Mouse (Mus musculus) embryonic facial prominence, embryonic 14.5 days (tissue): ENCODE measurements around the gene Gm21761. TPM values are rescaled to one million over a fixed set of nuclear protein-coding genes. Genes with fewer than 3 reads are reported as not detected.
"Not testable (repeated sequence)": the region's sequence is repeated elsewhere in the genome, so short reads cannot be mapped to it uniquely, and the experiment has no call there.

Experiments
- ATAC-seq: fragments of 200-750 bp; cut with Nextera tagmentation; 2 replicates; pipeline ENCODE4 v1.8.0; 2017; ENCODE audit warnings: low read depth, moderate number of reproducible peaks, moderate TSS enrichment
- DNase-seq: peaks from one replicate; pipeline ENCODE4 v3.0.0-alpha.2; 2015; ENCODE audit warnings: low spot score
- H3K27ac ChIP-seq: fragments of 300-500 bp; sonication (generic); replicated peaks from 2 replicates; pipeline ENCODE4 v1.5.1; 2014; ENCODE audit warnings: low read depth, mild to moderate bottlenecking, low read length, moderate library complexity
- H3K27me3 ChIP-seq: fragments of 300-500 bp; sonication (generic); replicated peaks from 2 replicates; pipeline ENCODE4 v1.6.1; 2014; ENCODE audit warnings: low read length; ENCODE audit not compliant: control insufficient read depth, insufficient read depth
- H3K36me3 ChIP-seq: fragments of 300-500 bp; sonication (generic); 2 replicates; pipeline ENCODE4 v1.6.1; 2014; ENCODE audit warnings: low read length, mixed read lengths; ENCODE audit not compliant: control insufficient read depth, insufficient read depth
- H3K4me1 ChIP-seq: fragments of 300-500 bp; sonication (generic); 2 replicates; pipeline ENCODE4 v1.6.1; 2014; ENCODE audit warnings: antibody characterized with exemption, low read length; ENCODE audit not compliant: control insufficient read depth, insufficient read depth
- H3K4me2 ChIP-seq: fragments of 300-500 bp; sonication (generic); 2 replicates; pipeline ENCODE4 v1.6.1; 2014; ENCODE audit warnings: low read depth, mild to moderate bottlenecking, low read length, moderate library complexity, mixed read lengths
- H3K4me3 ChIP-seq: fragments of 300-500 bp; sonication (generic); 2 replicates; pipeline ENCODE4 v1.5.1; 2014; ENCODE audit warnings: low read depth, mild to moderate bottlenecking, low read length
- H3K9ac ChIP-seq: fragments of 300-500 bp; sonication (generic); 2 replicates; pipeline ENCODE4 v1.6.1; 2014; ENCODE audit warnings: low read depth, mild to moderate bottlenecking, low read length, moderate library complexity, mixed read lengths
- H3K9me3 ChIP-seq: fragments of 300-500 bp; sonication (generic); 2 replicates; pipeline ENCODE4 v1.6.1; 2016; ENCODE audit warnings: low read length; ENCODE audit not compliant: control insufficient read depth
- WGBS: fragments of 180-500 bp; shearing (Covaris S2); extraction: QIAGEN DNeasy Blood & Tissue Kit; methylation state at CpG from one replicate; pipeline ENCODE4 v1.1.7; 2014; 5-methylcytosine and 5-hydroxymethylcytosine counted together
- polyA plus RNA-seq: library from polyadenylated mRNA; unstranded; fragments of >200 nt; fragmentation: Nextera tagmentation; extraction: Ambion mirVana; gene quantifications from 2 replicates; pipeline ENCODE4 v1.2.1, GENCODE M21; 2014

Gene Gm21761
- not detected in 2 replicates for polyA plus RNA-seq

DNA sequence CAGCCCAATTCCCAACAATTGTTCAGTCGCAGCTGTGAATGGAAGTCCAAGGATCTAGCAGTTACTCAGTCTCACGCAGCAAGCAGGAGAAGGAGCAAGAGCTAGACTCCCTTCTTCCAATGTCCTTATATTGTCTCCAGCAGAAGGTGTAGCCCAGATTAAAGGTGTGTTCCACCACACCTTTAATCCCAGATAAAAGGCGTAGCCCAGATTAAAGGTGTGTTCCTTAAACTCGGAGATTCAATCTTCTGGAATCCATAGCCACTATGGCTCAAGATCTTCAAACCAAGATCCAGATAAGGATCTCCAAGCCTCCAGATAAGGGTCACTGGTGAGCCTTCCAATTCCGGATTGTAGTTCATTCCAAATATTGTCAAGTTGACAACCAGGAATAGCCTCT is at the start of gene Gm21761:
Gene Gm21761 (minus strand): TSS at position 101 of the 400 bp plus-strand sequence.
- H3K9ac ChIP-seq, H3K9me3 ChIP-seq, H3K36me3 ChIP-seq, DNase-seq, H3K4me3 ChIP-seq, H3K4me1 ChIP-seq, H3K27ac ChIP-seq, H3K4me2 ChIP-seq, ATAC-seq, H3K27me3 ChIP-seq: not testable (repeated sequence)
- WGBS = no CpG with 5 or more reads among the region's 5 CpGs

DNA sequence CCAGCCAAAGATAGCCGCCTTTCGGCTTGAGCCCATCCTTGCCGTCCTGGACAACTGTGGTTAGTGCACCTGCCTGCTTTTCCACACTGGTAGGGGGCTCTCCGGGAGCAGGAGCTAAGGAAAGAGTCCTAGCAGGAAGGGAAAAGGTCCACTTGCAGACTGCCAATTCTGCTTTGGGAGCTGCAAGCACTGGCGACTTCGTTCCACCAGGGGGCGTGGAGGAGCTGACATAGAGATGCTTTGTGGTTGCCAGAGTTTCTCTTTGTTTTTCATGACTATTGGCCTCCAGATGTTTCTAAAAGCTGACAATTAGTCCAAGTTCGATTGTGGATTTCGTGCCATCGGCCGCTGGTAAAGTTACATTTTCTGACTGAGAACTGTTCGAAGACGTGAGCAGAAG is 40.1 kb upstream of the Gm21761 start:
- not testable (repeated sequence) for H3K9me3 ChIP-seq, H3K27ac ChIP-seq, H3K36me3 ChIP-seq, H3K4me1 ChIP-seq, H3K9ac ChIP-seq, DNase-seq, H3K4me3 ChIP-seq, H3K27me3 ChIP-seq, H3K4me2 ChIP-seq
- 0 out of 2 replicates have a peak, but pooled peaks have one; percentile 30 for ATAC-seq
- WGBS = no CpG with 5 or more reads among the region's 13 CpGs

DNA sequence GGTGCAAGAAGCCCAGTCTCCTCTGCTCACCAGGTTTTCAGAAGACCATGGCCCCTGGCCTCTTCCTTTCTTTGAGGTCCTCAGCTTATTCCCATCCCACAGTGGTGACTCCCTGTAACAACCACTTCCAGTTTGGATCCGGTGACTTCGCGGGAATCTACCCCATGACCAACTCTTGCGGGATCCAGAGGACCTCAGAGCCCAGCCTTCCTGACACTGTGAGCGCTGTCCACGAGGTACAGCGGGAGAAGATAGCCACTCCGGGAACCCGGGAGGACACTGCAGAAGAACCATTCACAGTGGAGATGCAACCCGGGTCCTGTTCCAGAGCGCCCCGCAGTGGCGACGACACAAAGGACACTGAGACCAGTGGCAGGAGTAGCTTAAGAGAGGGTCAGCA is 39.1 kb upstream of the Gm21761 start:
- not testable (repeated sequence) for DNase-seq, ATAC-seq
- no CpG with 5 or more reads among the region's 14 CpGs for WGBS

DNA sequence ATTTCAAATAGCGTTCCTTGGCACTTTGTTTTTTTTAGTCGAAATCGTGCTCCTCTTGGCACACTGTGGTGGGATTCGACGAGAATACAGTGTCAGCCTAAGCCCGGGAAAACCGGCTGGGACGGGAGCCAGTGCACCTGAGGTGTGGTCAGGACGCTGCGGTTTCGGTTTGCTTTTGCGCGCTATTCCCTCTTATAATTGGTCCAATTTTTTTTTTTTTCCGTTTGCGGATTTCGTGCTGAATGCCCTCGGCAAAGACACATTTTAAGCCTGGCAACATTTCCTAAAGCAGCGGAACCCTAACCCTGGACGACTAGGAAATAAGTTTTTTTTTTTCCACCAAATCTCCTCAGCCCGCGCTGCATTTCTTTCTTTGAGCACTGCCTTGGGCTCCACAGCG is 36.9 kb upstream of the Gm21761 start:
- H3K4me1 ChIP-seq, H3K9me3 ChIP-seq, H3K9ac ChIP-seq, H3K27ac ChIP-seq, H3K27me3 ChIP-seq, H3K36me3 ChIP-seq: not testable (repeated sequence)
- WGBS = under 1% methylated on average over 18 of the region's 22 CpGs
- peak; percentile 2 for DNase-seq
- peak; percentile 64; the same call in 1 of the 2 replicates for ATAC-seq
- Histone ChIP-seq H3K4me3 (peak overlapping the region; percentile 13; the same call in 1 of the 2 replicates), H3K4me2 (peak overlapping the region; percentile 39)

More for the DNA sequence above, 39.1 kb upstream of the Gm21761 start:
- H3K9ac ChIP-seq, H3K27me3 ChIP-seq, H3K4me3 ChIP-seq, H3K36me3 ChIP-seq, H3K4me1 ChIP-seq, H3K9me3 ChIP-seq, H3K27ac ChIP-seq, H3K4me2 ChIP-seq: not testable (repeated sequence)

DNA sequence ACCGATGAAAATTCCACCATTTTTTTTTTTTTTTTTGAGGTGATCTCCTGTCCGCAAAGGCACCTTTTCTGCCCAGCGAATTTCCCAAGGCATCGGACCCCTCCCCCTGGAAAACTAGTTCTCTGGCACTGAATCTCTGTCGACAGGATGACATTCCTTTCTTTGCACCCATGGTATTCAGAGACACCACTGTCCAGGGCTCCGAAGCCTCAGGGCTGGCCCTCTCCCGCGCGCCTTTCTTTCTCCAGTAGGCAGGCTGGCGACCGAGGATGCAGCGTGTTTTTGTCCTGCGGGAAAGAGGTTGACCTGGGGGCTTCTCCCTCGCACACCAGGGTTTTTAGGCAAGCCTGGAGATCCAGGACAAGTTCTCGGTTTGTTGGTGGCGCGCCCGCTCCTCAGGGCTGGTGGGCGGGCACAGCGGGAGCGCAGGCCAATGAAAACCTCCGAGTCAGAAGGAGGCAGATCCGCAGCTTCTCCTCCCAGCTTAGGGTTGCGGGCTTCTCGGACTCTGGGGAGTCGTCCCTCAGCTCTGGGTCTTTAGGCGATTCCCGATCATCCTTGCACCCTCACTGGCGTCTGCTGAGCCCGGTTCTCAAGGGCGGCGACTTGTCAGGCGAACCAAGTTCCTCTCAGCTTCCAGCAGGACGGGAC is 36.4 kb upstream of the Gm21761 start:
- not testable (repeated sequence) for H3K9me3 ChIP-seq, H3K4me1 ChIP-seq, H3K9ac ChIP-seq, H3K27ac ChIP-seq, DNase-seq, H3K36me3 ChIP-seq, H3K4me3 ChIP-seq, H3K27me3 ChIP-seq
- peak overlapping the region; percentile 39 for H3K4me2 ChIP-seq
- peak; percentile 84 for ATAC-seq
- WGBS = 2% methylated on average over 12 of the region's 34 CpGs

DNA sequence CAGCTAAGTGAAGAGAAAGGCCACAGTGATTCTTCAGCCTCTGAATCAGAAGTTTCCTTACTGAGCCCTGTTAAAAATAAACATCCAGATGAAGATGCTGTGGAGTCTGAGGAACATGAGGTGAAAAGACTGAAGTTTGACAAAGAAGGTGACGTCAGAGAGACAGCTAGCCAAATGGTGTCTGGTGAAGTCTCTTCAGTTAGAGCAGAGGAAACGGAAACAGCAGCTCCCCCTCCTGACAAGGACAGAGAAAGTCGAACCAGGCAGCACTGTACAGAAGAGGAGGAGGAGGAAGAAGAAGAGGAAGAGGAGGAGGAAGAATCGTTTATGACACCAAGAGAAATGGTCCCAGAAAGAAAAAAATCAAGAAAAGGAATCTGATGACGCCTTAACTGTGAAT is 33.8 kb upstream of the Gm21761 start:
- not testable (repeated sequence) for H3K27ac ChIP-seq, ATAC-seq, H3K4me2 ChIP-seq, DNase-seq, H3K36me3 ChIP-seq, H3K9ac ChIP-seq, H3K9me3 ChIP-seq, H3K27me3 ChIP-seq, H3K4me1 ChIP-seq, H3K4me3 ChIP-seq
- whole genome bisulfite sequencing = no CpG with 5 or more reads among the region's 5 CpGs

DNA sequence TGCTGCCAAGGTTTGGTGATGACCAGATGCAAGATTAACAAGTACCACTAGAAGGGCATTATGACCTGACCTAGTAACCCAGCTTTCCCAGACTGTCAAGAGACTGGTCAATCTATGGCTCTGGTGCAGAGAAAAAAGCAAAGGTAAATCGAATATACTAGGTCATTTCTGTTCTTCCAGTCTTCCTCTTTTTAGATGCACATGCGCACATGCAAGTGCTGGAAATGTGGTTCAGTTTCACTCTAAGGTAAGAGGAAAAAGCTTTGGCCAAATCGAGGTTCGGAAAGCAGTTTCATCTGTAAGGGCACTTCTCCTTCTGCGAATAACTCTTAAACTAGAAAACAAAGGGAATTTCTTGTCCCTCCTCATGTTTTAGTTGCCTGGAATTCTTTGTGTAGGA is 26.5 kb upstream of the Gm21761 start:
- WGBS = no CpG with 5 or more reads among the region's 5 CpGs

DNA sequence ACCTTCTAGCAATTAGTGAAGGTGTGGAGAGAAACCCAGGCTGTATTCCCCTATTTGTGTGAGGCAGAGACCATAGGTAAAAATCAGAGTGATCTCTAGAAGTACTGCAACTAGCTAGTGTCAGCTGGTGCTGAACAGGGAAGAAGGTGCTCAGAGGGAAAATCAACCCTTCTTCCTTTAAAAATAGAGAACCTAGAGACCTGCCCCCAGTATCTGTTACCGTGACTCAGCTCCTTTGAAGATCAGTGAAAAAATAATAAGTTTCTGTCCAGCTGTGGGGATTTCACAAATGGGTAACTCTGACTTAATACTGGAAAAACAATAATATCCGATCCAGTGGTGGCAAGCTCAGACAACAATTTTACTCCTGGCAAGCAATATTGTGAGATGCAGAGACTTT is 26.0 kb upstream of the Gm21761 start:
- not testable (repeated sequence) for H3K4me2 ChIP-seq, H3K36me3 ChIP-seq, H3K4me3 ChIP-seq, ATAC-seq, H3K27ac ChIP-seq, H3K27me3 ChIP-seq, DNase-seq, H3K4me1 ChIP-seq, H3K9me3 ChIP-seq, H3K9ac ChIP-seq
- WGBS = 77% methylated on average over 2 of the region's 2 CpGs

More for the DNA sequence above, 26.5 kb upstream of the Gm21761 start:
- not testable (repeated sequence) for H3K4me3 ChIP-seq, H3K9me3 ChIP-seq, H3K9ac ChIP-seq, ATAC-seq, H3K36me3 ChIP-seq, H3K27me3 ChIP-seq, H3K4me2 ChIP-seq, H3K4me1 ChIP-seq, DNase-seq, H3K27ac ChIP-seq

DNA sequence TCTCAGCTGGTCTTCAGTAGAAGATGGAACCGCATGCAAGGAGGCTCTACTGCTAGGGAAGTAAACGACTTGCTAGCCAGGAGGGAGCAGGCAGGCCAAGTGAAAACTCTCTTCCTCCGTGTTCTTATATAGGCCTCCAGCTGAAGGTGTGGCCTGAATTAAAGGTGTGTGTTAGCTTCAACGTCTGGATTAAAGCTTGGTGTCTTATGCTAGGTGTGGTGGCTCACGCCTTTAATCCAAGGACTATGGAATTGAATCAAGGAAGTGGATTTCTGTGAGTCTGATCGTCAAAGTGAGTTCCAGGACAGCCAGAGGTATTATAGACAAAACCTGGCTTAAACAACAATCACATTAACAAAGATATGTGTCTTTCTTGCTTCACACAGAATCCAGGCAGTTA is 21.6 kb upstream of the Gm21761 start, which contains the start of gene B020031M17Rik:
Gene B020031M17Rik (minus strand): TSS at position 101 of the 400 bp plus-strand sequence.
- not testable (repeated sequence) for H3K36me3 ChIP-seq, H3K4me1 ChIP-seq, H3K27ac ChIP-seq, H3K9me3 ChIP-seq, DNase-seq, ATAC-seq, H3K4me3 ChIP-seq, H3K27me3 ChIP-seq, H3K9ac ChIP-seq, H3K4me2 ChIP-seq
- WGBS = 71% methylated on average over 3 of the region's 6 CpGs
